Mouse (Mus musculus) liver, embryonic 14.5 days (tissue): ENCODE results near the gene Fmnl2.

ENCODE experiments used
- CTCF ChIP-seq: IDR thresholded peaks from 2 replicates; pipeline ENCODE4 v1.5.1; 2016; ENCODE audit warnings: antibody characterized with exemption, low read depth, control low read depth
- EP300 ChIP-seq: IDR thresholded peaks from 2 replicates; pipeline ENCODE4 v1.6.1; 2016; ENCODE audit warnings: antibody characterized with exemption, low read depth

GRCm38 (mm10) chr2:52872636-52873035 lies 15.0 kb downstream of the Fmnl2 start:
- TF ChIP-seq CTCF (no peak), EP300 (no peak)
